Mouse (Mus musculus) gastrocnemius, adult 2 months (tissue): ENCODE results near the gene Platr17. TPM values are rescaled to one million over a fixed set of nuclear protein-coding genes. Genes with fewer than 3 reads are reported as not detected.
"Not testable (repeated sequence)": the region's sequence is repeated elsewhere in the genome, so short reads cannot be mapped to it uniquely, and the experiment has no call there.

Experiments used
- DNase-seq: peaks from one replicate; pipeline ENCODE4 v3.0.0; 2022
- H3K27ac ChIP-seq: fragments of 200-600 bp; 2 replicates; pipeline ENCODE4 v1.8.1; 2022; ENCODE audit warnings: mild to moderate bottlenecking
- H3K4me3 ChIP-seq: fragments of 200-600 bp; 2 replicates; pipeline ENCODE4 v1.8.1; 2022; ENCODE audit warnings: mild to moderate bottlenecking, moderate library complexity
- CTCF ChIP-seq: fragments of 200-600 bp; IDR thresholded peaks from 2 replicates; pipeline ENCODE4 v1.8.1; 2022; ENCODE audit warnings: antibody characterized with exemption, mild to moderate bottlenecking, moderate library complexity
- intact Hi-C: fragments of 180-260 bp; cut with DNase I; formaldehyde crosslinking; loops from one replicate; pipeline ENCODE4 v1.15.1; 2025
- total RNA-seq, 2 experiments: library from RNA; stranded (reverse); gene quantifications; 2 replicates each; pipeline ENCODE4 v1.2.3; 2021

The Platr17 gene
- total RNA-seq, 2 experiments from 2014 or later = not detected

DNA sequence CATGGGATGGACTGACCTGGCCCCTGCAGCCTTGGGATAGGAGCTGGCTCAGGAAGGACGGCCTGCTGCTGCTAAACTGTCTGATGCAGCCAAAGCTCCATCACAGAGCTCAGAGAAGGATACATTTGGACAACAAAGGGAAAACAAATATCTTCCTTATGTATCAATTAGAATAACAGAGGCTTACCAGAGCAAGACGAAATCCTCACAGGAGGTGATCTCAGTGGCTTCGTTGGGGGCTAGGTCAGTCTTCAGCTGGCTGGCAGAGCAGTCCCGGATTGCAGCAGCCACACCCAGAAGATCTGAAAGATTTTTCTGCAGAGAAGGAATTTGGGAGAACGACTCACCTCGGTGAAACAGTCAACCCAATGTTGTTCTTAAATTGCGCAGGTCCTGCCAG is 12.5 kb upstream of the Platr17 start:
- no peak for TF ChIP-seq CTCF
- H3K27ac ChIP-seq = no peak overlapping the region
- DNase-seq = no peak
- H3K4me3 ChIP-seq = no peak overlapping the region
- intact Hi-C loops = no loop called here

- H3K27ac ChIP-seq, DNase-seq, H3K4me3 ChIP-seq, intact Hi-C loops: not testable (repeated sequence)
Observed at GRCm38 (mm10) chr17:33893011-33893410, 11.9 kb upstream of the Platr17 start.

- DNase-seq = no peak
- peak overlapping the region; percentile 38 for H3K27ac ChIP-seq
Observed at GRCm38 (mm10) chr17:33897114-33897794, 7.7 kb upstream of the Platr17 start.

DNA sequence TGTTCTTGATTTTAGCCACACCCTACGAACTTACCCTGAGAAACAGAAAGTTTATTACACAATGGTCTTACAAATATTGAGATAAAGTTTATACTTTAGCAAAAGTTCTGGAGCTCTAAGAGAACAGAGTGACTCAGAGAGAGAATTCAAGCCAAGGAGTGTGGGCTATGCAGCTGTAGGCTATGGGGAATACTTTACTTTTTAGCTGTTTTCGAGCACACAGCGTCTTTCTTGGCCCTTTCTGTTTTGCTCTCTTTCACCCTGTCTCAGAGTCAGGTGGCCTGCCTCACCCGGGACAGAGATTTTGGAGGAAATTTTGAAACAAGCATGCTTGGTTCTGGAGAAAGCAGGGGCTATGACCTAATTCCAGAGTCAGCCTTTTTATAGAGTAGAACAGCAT is 6.7 kb upstream of the Platr17 start:
- H3K4me3 ChIP-seq, intact Hi-C loops, DNase-seq: not testable (repeated sequence)
- peak overlapping the region; percentile 43; the same call in 1 of the 2 replicates for H3K27ac ChIP-seq

More at GRCm38 (mm10) chr17:33897114-33897794, 7.7 kb upstream of the Platr17 start:
- H3K4me3 ChIP-seq = no peak overlapping the region
- TF ChIP-seq CTCF = peak; percentile 70
- intact Hi-C loops = no loop called here

- no peak for DNase-seq
- no peak for TF ChIP-seq CTCF
- H3K27ac ChIP-seq = no peak overlapping the region
Observed at GRCm38 (mm10) chr17:33899642-33900041, 5.3 kb upstream of the Platr17 start.

GRCm38 (mm10) chr17:33900281-33900988 is 4.5 kb upstream of the Platr17 start:
- Histone ChIP-seq H3K4me3 (no peak overlapping the region), H3K27ac (peak overlapping the region; percentile 2; the same call in 1 of the 2 replicates)
- DNase-seq = no peak
- intact Hi-C loops = no loop called here
- no peak for TF ChIP-seq CTCF

More at GRCm38 (mm10) chr17:33899642-33900041, 5.3 kb upstream of the Platr17 start:
- intact Hi-C loops = no loop called here
- no peak overlapping the region for H3K4me3 ChIP-seq

DNA sequence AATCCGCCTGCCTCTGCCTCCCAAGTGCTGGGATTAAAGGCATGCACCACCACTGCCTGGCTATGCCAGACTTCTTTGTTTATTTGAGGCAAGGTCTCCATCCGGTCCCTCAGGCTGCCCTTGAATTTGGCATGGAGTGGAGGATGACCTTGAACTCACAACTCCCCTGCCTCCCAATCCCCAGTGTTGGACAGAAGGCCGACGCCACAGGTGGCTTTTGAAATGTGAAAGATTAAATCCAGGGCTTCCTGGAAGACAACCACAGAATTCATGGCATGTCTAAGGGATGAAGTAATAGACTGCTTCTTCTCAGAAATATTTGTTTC is 4.0 kb upstream of the Platr17 start:
- intact Hi-C loops = no loop called here
- H3K4me3 ChIP-seq = no peak overlapping the region
- H3K27ac ChIP-seq = no peak overlapping the region
- no peak for DNase-seq
- no peak for TF ChIP-seq CTCF

- intact Hi-C loops = no loop called here
- no peak overlapping the region for H3K27ac ChIP-seq
Observed at GRCm38 (mm10) chr17:33901653-33902052, 3.3 kb upstream of the Platr17 start.

DNA sequence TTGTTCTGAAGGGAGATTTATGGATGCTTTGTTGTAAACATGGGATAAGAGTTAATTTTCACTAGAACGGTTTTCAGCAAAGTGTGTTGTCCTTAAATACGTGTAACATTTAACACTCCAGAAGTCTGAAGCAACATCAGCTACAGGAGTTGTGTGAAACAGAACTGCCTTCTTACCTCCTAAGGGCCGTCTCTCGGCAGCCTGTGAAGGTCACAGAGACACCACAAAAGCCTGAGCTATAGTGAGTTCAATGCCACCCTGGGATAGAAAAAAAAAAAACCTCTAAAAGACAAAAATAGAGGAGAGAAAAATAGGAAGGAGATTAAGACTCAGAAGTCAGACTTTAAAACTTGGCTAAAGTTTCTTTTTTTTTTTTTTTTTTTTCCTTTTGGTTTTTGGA is 2.9 kb upstream of the Platr17 start:
- TF ChIP-seq CTCF = no peak
- Histone ChIP-seq H3K4me3 (no peak overlapping the region), H3K27ac (no peak overlapping the region)
- intact Hi-C loops = no loop called here
- DNase-seq = no peak

More at GRCm38 (mm10) chr17:33901653-33902052, 3.3 kb upstream of the Platr17 start:
- no peak overlapping the region for H3K4me3 ChIP-seq
- DNase-seq = no peak
- no peak for TF ChIP-seq CTCF

DNA sequence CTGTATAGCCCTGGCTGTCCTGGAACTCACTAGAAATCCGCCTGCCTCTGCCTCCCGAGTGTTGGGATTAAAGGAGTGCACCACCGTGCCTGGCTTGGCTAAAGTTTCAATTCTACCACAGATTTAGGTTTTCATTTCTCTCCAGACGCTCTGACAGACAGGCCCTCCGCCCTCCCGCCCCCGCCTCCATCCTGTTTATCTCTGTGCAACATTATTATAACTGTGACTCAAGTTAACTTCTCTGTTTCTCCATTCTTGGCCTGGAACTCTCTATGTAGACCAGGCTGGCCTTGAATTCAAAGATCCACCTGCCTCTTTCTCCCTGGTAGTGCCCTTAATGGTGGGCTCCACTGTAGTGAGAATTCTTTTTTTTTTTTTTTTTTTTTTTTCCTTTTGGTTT is 2.4 kb upstream of the Platr17 start:
- Histone ChIP-seq H3K4me3 (no peak overlapping the region), H3K27ac (no peak overlapping the region)
- intact Hi-C loops = no loop called here
- TF ChIP-seq CTCF = no peak
- DNase-seq = no peak

GRCm38 (mm10) chr17:33903911-33904651 is 854 bp upstream of the Platr17 start:
- H3K4me3 ChIP-seq, intact Hi-C loops, DNase-seq, H3K27ac ChIP-seq: not testable (repeated sequence)

DNA sequence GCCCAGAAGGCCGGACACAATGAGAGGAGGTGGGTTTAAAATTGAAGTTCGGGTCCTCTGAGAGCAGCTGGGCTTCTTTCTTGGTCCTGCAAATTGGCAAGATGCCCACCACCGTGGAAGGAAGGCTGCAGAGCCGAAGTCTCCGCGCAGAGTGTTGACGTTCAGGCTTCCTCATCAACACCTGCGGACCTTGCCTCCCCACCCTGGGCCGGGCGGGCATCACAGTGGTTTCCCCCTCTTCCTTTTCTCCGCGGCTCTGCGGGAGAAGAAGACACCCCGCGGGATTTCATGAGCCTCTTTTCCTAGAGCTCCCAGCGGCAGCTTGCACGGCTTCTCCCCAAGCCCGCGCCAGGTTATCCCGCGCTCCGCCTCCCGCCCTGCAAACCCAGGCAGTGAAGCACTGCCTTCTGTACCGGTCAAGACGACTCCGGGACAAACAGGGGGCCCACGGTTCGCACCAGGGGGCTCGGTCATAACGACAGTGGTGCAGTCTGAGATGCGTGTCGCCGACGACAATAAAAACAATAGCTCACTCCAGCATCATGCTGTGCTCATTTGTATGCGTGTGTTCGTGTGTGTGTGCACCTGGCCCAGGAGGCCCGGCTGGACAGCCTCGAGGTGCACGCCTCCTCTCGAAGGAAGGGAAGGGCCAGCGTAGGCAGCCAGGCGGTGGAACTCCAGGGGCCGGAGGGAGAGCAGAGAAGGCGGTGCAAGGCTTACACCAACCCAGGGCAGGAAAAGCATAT is 3.6 kb downstream of the Platr17 start:
- intact Hi-C loops = no loop called here

More for the DNA sequence above, 3.6 kb downstream of the Platr17 start:
- peak overlapping the region; percentile 92 for H3K4me3 ChIP-seq
- peak; percentile 60 for DNase-seq
- no peak for TF ChIP-seq CTCF
- H3K27ac ChIP-seq = peak overlapping the region; percentile 97
